Mouse (Mus musculus) B cell, adult (primary cell): ENCODE measurements around the gene Sytl3. TPM values are rescaled to one million over a fixed set of nuclear protein-coding genes. Genes with fewer than 3 reads are reported as not detected.

Experiments
- total RNA-seq: library from RNA; stranded (reverse); gene quantifications from 4 replicates; pipeline ENCODE4 v1.2.4, GENCODE M21; 2023; ENCODE audit not compliant: inconsistent age

Sytl3 gene
- 3.5 to 5.1 TPM (median 3.6 TPM) in 4 replicates for total RNA-seq

DNA sequence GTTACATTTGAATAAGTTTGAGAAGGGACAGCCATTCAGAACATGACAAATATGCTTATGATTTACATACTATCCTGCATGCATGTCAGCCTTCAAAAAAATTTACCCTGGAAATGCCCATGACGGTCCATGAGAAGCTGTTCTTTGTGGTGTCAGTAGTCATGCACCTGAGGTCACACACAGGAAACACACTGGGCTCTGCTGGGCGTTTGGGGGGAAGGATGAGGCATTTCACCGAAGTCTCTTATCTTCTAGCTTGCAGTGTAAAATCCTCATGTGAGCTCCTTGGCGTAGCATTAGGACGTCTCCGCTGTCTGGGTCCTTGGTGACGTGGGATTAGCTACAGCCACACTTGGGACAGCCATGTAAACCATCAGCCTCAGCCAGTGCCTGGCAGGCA, at the start of gene Sytl3:
Gene Sytl3, plus strand, starts transcription at position 293 of the 400 bp plus-strand sequence.

DNA sequence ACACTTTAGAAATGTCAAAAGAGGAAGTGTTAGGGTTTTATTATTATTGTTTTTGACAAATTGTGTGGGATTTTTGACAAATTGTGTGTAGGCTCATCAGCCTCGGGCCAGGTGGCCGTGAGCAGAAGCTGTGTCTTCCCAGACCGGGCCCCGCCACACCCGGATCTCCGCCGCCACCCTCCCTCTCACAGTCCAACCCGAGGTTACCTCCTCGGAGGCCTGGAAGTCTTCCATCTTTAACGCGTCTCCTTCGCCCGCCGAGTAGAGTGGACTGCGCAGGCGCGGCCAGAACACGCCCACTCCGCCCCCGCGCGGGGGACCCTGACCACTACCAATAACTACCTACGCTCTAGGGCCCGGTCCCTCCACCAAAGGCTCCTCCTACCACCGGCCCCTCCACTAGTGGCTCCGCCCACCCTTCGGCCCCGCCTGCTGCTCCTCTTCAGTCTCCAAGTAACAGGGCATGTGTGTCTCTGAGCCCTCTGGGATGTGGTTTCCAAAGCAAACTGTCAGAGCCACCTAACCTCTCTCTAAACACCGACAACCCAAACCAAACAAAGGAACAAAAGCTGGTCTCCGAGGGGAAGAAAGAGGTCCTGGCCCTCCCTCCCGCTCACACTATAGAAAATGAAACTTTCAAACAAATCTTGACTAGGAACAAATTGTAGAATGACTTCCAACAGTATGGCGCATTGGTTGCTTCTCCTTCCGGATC, 3.2 kb upstream of the Sytl3 start, which contains the start of gene Dynlt1f:
Gene Dynlt1f, minus strand, starts transcription at position 334 of the 715 bp plus-strand sequence.

DNA sequence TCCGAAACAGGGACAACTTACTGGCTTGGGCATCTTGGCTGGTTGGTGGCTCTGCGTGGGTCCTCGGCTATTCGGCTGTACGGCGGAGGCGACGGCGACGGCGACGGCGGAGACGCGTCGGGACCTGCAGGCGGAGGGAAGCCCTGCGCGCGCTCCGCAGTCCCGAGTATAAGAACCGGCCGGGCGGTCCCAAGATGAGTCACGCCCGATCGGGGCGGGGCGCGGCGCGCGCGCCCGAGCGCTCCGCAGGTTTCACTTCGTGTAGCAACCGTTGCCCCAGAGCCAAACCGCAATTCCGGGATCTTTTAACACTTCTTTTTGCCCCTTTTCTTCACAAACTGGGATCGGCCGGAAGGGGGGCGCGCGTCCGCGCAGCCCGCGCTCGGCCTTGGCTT, 123.7 kb downstream of the Sytl3 start, which contains the start of gene Ezr:
Gene Ezr, minus strand, starts transcription at position 174 of the 395 bp plus-strand sequence.

Other genes with a start within 250 kb of the Sytl3 start
- 88.7 to 111 TPM (median 92.6 TPM) in 4 replicates for gene Dynlt1b, start 229.0 kb upstream of the Sytl3 start, total RNA-seq
- gene Dynlt1c, start 57.4 kb upstream of the Sytl3 start, total RNA-seq, result 23.8 to 28.4 TPM (median 26.6 TPM) in 4 replicates
- gene Dynlt1f, start 3.2 kb upstream of the Sytl3 start, total RNA-seq, result 94.2 to 107 TPM (median 102 TPM) in 4 replicates
- gene Ezr, start 123.7 kb downstream of the Sytl3 start, total RNA-seq, result 425 to 491 TPM (median 471 TPM) in 4 replicates